Mouse (Mus musculus) heart, embryonic 14.5 days (tissue): Measurements from ENCODE around the gene Neu1. TPM values are rescaled to one million over a fixed set of nuclear protein-coding genes. Genes with fewer than 3 reads are reported as not detected.
A peak's percentile ranks its signal among the peaks of the same experiment; 100 is the strongest.

Experiments used
- ATAC-seq: fragments of 200-750 bp; cut with Nextera tagmentation; 2 replicates; pipeline ENCODE4 v1.8.0; 2017; ENCODE audit warnings: low read depth, moderate TSS enrichment; ENCODE audit not compliant: insufficient number of reproducible peaks, insufficient read depth, low FRiP score
- H3K27ac ChIP-seq, 2 experiments: fragments of 200-500 bp in 1 of 2; fragments of 300-500 bp in 1 of 2; sonication (generic) in 1 of 2; replicated peaks in 1 of 2; 2 replicates each; pipeline ENCODE4 v1.5.1; 2012 to 2014; ENCODE audit warnings: low read depth in 2 of 2, low read length in 2 of 2, control low read depth in 1 of 2, mild to moderate bottlenecking in 1 of 2, mixed read lengths in 1 of 2; ENCODE audit not compliant: control insufficient read depth in 1 of 2, insufficient read depth in 1 of 2
- H3K27me3 ChIP-seq: fragments of 300-500 bp; sonication (generic); 2 replicates; pipeline ENCODE4 v1.6.1; 2014; ENCODE audit warnings: mild to moderate bottlenecking, low read length, control low read depth; ENCODE audit not compliant: control insufficient read depth, insufficient read depth
- H3K36me3 ChIP-seq: fragments of 300-500 bp; sonication (generic); 2 replicates; pipeline ENCODE4 v1.6.1; 2014; ENCODE audit warnings: mild to moderate bottlenecking, control low read depth, low read length, mixed read lengths; ENCODE audit not compliant: control insufficient read depth, insufficient read depth
- H3K4me1 ChIP-seq, 2 experiments: fragments of 200-500 bp in 1 of 2; fragments of 300-500 bp in 1 of 2; sonication (generic) in 1 of 2; 2 replicates each; pipeline ENCODE4 v1.6.1; 2012 to 2014; ENCODE audit warnings: low read length in 2 of 2, control low read depth in 1 of 2, mixed read lengths in 1 of 2; ENCODE audit not compliant: control insufficient read depth in 2 of 2, insufficient read depth in 2 of 2
- H3K4me2 ChIP-seq: fragments of 300-500 bp; sonication (generic); 2 replicates; pipeline ENCODE4 v1.6.1; 2014; ENCODE audit warnings: mild to moderate bottlenecking, low read length
- H3K4me3 ChIP-seq, 2 experiments: fragments of 200-500 bp in 1 of 2; fragments of 300-500 bp in 1 of 2; sonication (generic) in 1 of 2; 2 replicates each; pipeline ENCODE4 v1.5.1; 2012 to 2014; ENCODE audit warnings: low read length in 2 of 2, mild to moderate bottlenecking in 2 of 2, control low read depth in 1 of 2, low read depth in 1 of 2, moderate library complexity in 1 of 2; ENCODE audit not compliant: control insufficient read depth in 1 of 2, insufficient read depth in 1 of 2
- H3K9ac ChIP-seq: fragments of 300-500 bp; sonication (generic); 2 replicates; pipeline ENCODE4 v1.6.1; 2014; ENCODE audit warnings: mild to moderate bottlenecking, low read length
- H3K9me3 ChIP-seq: fragments of 300-500 bp; sonication (generic); 2 replicates; pipeline ENCODE4 v1.6.1; 2016; ENCODE audit warnings: low read length, control low read depth; ENCODE audit not compliant: control insufficient read depth
- WGBS: fragments of 180-500 bp; shearing (Covaris S2); extraction: QIAGEN DNeasy Blood & Tissue Kit; methylation state at CpG from one replicate; pipeline ENCODE4 v1.1.7; 2014; 5-methylcytosine and 5-hydroxymethylcytosine counted together
- polyA plus RNA-seq: library from polyadenylated mRNA; unstranded; fragments of >200 nt; fragmentation: Nextera tagmentation; extraction: Ambion mirVana; gene quantifications from 2 replicates; pipeline ENCODE4 v1.2.1, GENCODE M21; 2014

The Neu1 gene
- polyA plus RNA-seq, 1 experiment from 2014 or later = 14.6 TPM

- 96% methylated on average over 2 of the region's 2 CpGs for WGBS
Measured at GRCm38 (mm10) chr17:34891377-34891776, 39.7 kb upstream of the Neu1 start.

GRCm38 (mm10) chr17:34893072-34893824, 37.8 kb upstream of the Neu1 start:
- no peak for ATAC-seq

More at GRCm38 (mm10) chr17:34891377-34891776, 39.7 kb upstream of the Neu1 start:
- Histone ChIP-seq H3K4me3 (no peak overlapping the region), H3K27me3 (no peaks in the 10 kb centered on the region), H3K36me3 (peaks cover 4% of the 10 kb centered on the region; the same call in 1 of the 2 replicates), H3K9ac (no peak overlapping the region), H3K9me3 (no peaks in the 10 kb centered on the region), H3K4me1 (peaks cover 0 to 15% of the 10 kb centered on the region in 2 experiments; a peak in 1 of 4 replicates), H3K27ac (no peak overlapping the region), H3K4me2 (no peak overlapping the region)
- ATAC-seq = no peak

GRCm38 (mm10) chr17:34894074-34894597, 36.9 kb upstream of the Neu1 start:
- peaks cover 6% of the 10 kb centered on the region; the same call in 1 of the 2 replicates for H3K36me3 ChIP-seq
- H3K27me3 ChIP-seq = no peaks in the 10 kb centered on the region
- H3K9ac ChIP-seq = peak overlapping the region; percentile 94
- ATAC-seq = peak; percentile 86
- peak overlapping the region; percentile 57 to 86 for H3K27ac ChIP-seq
- H3K4me2 ChIP-seq = peak overlapping the region; percentile 91
- H3K4me1 ChIP-seq = peaks cover 4 to 29% of the 10 kb centered on the region in 2 experiments; a peak in 3 of 4 replicates
- under 1% methylated on average over 44 of the region's 51 CpGs for WGBS
- peak overlapping the region; percentile 69 to 87 for H3K4me3 ChIP-seq
- no peaks in the 10 kb centered on the region for H3K9me3 ChIP-seq

More at GRCm38 (mm10) chr17:34893072-34893824, 37.8 kb upstream of the Neu1 start:
- 80% methylated on average over 12 of the region's 12 CpGs for WGBS
- Histone ChIP-seq H3K27me3 (no peaks in the 10 kb centered on the region), H3K36me3 (peaks cover 6% of the 10 kb centered on the region; the same call in 1 of the 2 replicates), H3K4me2 (peak overlapping the region; percentile 91), H3K4me3 (peak overlapping the region in 1 of 2 experiments; percentile 87; a peak in 1 of 4 replicates), H3K9me3 (no peaks in the 10 kb centered on the region), H3K27ac (peak overlapping the region in 1 of 2 experiments; percentile 86; a peak in 2 of 4 replicates), H3K9ac (peak overlapping the region; percentile 94), H3K4me1 (peaks cover 4 to 29% of the 10 kb centered on the region in 2 experiments; a peak in 3 of 4 replicates)

GRCm38 (mm10) chr17:34894801-34895530, 36.1 kb upstream of the Neu1 start:
- peaks cover 6% of the 10 kb centered on the region; the same call in 1 of the 2 replicates for H3K36me3 ChIP-seq
- H3K4me2 ChIP-seq = peak overlapping the region; percentile 91
- H3K9ac ChIP-seq = peak overlapping the region; percentile 94
- ATAC-seq = peak; percentile 1; the same call in 1 of the 2 replicates
- H3K4me3 ChIP-seq = peak overlapping the region; percentile 69 to 87
- no peaks in the 10 kb centered on the region for H3K27me3 ChIP-seq
- H3K27ac ChIP-seq = peak overlapping the region; percentile 6 to 86
- peaks cover 4 to 30% of the 10 kb centered on the region in 2 experiments for H3K4me1 ChIP-seq
- 12% methylated on average over 46 of the region's 51 CpGs for WGBS
- H3K9me3 ChIP-seq = no peaks in the 10 kb centered on the region

- WGBS = 94% methylated on average over 15 of the region's 15 CpGs
- no peak for ATAC-seq
- H3K27me3 ChIP-seq = no peaks in the 10 kb centered on the region
- peaks cover 4 to 35% of the 10 kb centered on the region in 2 experiments for H3K4me1 ChIP-seq
- H3K9ac ChIP-seq = peak overlapping the region; percentile 94
- no peaks in the 10 kb centered on the region for H3K9me3 ChIP-seq
- H3K27ac ChIP-seq = 0 out of 4 replicates have a peak overlapping the region, but pooled peaks of 1 of the 2 experiments have one; percentile 86
- peaks cover 7% of the 10 kb centered on the region; the same call in 1 of the 2 replicates for H3K36me3 ChIP-seq
- H3K4me2 ChIP-seq = peak overlapping the region; percentile 91; the same call in 1 of the 2 replicates
- H3K4me3 ChIP-seq = peak overlapping the region in 1 of 2 experiments; percentile 87; a peak in 2 of 4 replicates
Measured at GRCm38 (mm10) chr17:34895724-34896123, 35.3 kb upstream of the Neu1 start.

- no peak overlapping the region for H3K4me2 ChIP-seq
- no peaks in the 10 kb centered on the region for H3K27me3 ChIP-seq
- peaks cover 4 to 35% of the 10 kb centered on the region in 2 experiments for H3K4me1 ChIP-seq
- no peaks in the 10 kb centered on the region for H3K9me3 ChIP-seq
- H3K27ac ChIP-seq = no peak overlapping the region
- ATAC-seq = no peak
- no peak overlapping the region for H3K9ac ChIP-seq
- no peak overlapping the region for H3K4me3 ChIP-seq
- peaks cover 13% of the 10 kb centered on the region for H3K36me3 ChIP-seq
- WGBS = 84% methylated on average over 17 of the region's 17 CpGs
Measured at GRCm38 (mm10) chr17:34896366-34896765, 34.7 kb upstream of the Neu1 start.
